Mouse (Mus musculus): ENCODE measurements around the gene Zbtb38. TPM values are rescaled to one million over a fixed set of nuclear protein-coding genes. Genes with fewer than 3 reads are reported as not detected.

The Zbtb38 gene
- total RNA-seq, 2 experiments from 2014 or later = 65.0 to 65.8 TPM

DNA sequence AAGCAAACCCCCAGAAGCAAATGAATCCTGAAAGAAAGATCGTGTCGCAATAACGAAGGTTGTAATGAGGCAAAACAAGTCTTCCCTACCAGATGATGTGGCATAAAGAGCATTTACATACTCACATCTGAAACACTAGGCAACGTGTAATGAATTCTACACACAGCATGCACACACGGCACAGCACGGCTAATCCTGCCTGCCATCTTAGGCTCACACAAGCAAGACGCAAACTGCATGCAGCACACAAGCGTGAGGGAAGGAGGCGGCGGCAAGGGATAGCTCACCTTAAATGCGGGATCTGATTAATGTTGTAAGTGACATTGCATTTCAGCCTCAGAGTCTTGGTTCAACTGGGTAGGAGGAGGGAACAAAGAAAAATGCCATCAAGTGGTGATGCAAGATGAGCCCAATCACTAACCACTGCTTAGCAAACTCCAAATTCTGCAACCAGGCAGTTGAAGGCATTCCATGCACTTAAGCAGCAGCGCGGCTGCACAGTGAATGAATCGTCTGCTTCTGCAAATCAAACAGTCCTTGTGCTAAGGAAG is 20.6 kb downstream of the Zbtb38 start:
- DNase-seq (ENCODE audit: low spot score in 2 of 2) = peak in 1 of 2 experiments; percentile 67

DNA sequence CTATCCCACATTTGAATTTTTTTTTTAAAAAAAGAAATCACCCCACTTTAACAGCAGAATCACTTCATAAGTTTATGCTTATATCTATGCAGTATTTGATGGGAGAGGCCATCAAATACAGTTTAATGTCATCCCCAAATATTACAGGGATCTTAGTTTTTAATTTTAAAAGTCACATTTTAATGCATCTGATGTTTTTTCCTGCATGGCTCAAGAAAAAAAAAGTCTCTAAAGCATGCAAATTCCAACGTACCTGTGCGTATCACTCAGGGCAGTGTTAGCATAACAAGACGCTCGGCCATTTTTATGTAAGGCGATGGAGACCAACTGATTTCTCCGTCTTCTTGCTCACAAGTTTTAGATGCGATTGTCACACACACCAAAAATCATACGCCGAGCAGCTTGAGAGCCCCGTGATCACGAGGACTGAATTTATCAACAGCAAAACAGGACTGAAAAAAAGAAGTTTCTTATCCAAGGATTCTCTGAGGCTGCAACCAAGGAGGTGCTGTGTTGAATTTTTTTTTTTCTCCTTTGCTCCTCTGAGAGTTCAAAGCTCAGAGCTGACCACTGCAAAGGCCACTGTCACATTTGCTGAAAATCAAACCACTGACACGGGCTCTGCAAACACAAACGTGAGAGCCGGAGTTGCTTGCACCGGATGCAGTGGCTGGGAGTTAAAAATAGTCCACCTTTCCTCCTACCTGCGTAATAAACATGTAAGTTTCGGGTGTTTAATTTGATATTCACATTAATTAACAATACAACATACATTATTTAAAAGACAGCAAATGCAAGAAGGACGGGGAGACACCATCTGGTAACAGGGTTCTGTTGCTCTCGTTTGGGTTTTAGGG is 21.4 kb downstream of the Zbtb38 start:
- peak in 1 of 2 experiments; percentile 56 for DNase-seq (ENCODE audit: low spot score in 2 of 2)

DNA sequence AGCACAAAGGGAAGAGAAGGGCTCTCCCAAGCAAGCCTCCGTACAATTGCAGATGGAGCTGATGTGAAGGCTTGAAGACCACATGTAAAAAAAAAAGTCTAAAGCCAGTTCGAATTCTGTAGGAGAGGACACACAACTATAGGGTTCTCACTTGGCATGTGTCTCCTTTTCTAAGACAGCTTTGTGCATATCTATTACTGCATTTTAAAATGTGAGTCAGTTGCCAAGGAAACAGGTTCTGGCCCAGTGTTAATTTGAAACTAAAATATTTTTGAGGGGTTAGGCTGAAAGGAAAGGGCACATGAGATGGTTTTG is 22.4 kb downstream of the Zbtb38 start:
- DNase-seq (ENCODE audit: low spot score in 2 of 2) = no peak

DNA sequence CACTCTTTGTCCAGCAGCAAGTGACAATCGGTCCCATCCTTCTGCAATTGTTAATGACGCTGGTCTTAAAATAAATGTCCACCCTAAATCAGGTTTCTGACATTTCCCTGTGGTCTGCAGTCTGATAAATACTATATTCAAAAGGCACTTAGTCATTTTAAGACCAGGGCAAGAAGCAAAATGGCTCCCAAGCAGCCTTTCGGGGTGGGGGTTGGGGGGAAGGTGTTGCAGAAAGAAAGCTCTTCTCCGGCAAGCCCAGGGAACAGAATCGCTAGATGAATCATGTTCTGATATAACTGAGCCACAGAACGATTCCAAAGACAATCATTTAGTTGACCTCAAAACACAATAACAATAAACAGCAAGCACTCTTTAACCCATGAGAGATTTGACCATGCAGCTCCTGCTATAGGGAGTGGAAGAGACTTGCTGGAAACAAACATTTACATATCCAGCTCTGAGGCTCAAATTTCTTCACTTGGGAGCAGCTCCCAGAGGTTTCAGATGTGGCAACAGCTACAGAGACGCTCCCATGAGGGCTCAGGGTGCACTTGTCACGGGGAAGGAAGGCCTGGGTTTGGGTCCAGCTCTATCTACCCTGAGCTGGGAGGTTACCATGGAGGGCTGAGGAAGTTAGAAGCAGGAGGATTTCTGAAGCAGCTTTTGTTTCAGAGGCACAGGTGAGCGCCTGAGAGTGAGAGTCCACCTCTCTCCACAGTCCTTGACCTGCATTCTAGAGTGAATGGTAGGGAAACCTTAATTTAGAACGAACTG is 22.9 kb downstream of the Zbtb38 start:
- DNase-seq (ENCODE audit: low spot score in 2 of 2) = peak in 1 of 2 experiments; percentile 61

DNA sequence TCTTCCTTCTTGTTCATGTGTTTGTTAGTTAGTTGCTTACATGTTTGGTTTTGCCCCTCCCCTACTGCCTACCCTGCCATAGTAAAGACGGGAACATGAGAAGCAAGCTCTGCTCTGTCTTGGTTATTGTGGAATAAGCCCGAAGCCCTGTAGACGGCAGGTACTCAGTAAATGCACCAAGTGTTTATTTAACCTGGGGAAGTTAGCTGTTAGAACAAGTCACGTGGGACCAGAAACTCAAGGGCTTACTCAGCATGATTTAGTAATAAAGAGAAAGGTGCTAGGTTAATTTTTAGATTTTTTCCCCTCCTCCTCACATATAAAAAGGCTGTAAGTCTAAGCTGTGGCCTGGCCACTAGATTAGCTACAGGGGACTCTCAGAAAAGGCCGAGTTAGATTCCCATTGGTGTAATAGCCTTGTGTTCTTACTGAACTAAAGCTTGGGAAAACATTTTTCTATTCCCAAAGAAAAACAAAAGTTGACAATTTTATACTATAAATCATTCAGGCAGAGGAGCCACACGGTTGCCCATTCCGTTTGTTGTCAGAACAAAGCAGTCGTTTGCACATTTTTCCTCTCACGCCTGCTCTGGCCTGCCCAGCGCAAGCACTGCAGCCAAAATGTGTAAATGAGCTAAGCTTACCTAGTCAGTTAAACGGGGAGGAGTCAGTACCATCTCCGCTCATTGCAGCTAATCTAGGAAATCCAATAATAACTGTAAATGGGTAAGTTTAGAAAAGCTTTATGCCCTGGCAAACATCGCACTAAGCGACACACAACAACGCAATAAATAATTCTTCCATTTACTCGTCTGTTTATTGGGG is 24.1 kb downstream of the Zbtb38 start:
- DNase-seq (ENCODE audit: low spot score in 2 of 2) = no peak

DNA sequence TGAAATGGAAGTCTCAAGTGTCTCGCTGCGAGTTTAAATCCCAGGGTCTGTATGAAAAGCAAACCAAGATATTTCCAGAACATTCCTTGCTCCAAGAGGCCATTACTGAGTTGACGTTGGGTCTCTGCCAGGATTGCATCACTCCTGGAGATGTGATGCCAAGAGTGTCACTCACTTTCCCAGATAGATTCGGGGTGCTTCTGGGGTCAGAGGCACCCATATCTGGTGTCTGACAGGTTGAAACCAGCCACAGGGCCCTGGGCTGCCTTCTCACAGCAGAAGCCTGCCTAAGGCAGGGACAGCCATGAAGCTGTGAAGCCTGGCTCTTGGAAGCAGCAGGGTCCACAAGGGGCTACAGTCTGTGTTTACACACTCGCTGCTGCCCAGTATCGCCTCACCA is 24.9 kb downstream of the Zbtb38 start:
- no peak for DNase-seq (ENCODE audit: low spot score in 2 of 2)

DNA sequence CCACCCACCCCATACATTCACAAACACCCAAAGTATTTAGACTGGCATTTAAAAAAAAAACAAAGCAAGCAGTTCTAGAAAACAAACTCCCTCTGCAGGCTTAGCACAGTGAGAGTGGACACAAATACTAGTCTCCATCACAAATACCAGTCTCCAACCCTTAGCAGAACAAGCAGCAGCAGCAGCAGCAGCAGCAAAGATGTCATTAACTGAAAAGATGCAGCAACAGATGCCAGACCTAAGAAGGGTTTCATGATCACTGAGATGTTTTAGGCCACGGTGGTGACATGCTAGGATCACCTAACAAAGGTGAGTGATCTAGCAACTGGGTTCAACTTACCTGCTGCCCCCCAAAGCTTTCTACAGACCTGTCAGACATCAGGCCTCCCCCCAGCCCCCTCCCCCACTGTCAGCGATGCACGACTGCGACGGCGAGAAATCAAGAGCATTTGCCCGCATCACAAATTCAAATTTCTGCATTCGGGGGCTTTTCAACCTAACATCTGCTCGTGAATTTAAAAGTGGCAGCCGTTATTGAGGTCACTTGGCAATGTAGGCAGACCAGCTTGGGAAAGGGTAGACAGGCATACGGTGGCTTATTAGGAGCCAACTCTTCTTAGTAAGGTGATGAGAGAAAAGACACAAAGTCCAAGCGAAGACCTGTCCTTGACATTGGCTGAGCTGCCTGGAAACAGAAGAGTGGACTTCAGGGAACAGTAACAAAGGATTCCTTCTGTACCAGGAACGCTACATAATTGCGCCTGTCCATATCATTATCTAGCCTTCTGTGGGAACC is 26.1 kb downstream of the Zbtb38 start:
- no peak for DNase-seq (ENCODE audit: low spot score in 2 of 2)

DNA sequence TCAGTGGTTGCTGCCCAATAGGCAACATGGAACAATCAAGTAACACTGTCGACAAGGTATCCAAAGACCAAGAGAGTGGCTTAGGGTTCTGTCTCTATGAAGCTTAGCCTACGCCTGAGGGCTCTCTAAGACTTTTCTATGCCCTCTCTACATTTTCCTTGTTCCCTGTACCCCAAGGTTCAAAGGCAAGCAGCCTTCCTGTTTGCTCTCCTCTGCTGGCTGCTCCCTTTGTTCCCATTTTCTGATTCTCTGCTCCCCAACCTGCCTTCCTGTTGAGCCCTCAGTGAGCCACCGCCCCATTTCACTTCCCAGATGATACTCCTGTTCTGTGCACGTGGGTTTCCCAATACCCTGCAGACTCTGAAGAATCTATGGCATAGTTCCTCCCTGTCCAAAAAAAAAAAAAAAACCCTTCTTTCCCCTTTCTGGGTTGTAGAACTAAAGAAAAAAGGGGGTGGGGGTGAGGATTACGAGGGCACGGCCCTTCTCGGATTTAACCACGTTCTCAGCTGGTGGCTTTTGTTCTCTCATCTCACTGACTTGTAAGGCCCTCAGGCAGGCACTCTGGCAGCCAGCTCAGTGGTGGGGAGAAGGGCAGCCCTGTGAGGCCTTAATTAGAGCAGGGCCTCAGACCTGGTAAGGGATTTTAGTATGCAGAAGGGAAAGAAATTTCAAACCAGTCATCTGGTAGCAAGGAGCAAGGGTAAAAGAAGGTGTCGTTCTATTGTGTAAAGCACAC is 26.9 kb downstream of the Zbtb38 start:
- DNase-seq (ENCODE audit: low spot score in 2 of 2) = no peak

DNA sequence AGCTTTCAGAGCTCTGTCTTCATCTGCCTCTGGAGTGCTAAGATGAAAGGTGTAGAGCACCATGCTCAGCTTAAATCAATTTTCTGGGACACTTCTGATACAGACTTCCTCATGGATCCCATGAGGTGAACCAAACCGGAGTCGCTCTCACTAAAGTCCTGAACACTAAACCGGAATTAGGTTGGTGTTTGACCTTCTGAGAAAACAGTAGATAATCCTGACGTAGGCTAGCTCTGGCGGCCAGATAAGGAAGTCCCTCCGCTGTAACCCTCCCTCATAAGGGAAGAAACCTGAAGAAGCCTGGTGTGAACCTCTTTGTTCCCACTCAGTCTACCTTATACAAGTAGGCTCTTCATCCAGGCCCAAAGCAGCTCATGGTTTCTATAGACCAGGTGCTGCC is 29.0 kb downstream of the Zbtb38 start:
- no peak for DNase-seq (ENCODE audit: low spot score in 2 of 2)

DNA sequence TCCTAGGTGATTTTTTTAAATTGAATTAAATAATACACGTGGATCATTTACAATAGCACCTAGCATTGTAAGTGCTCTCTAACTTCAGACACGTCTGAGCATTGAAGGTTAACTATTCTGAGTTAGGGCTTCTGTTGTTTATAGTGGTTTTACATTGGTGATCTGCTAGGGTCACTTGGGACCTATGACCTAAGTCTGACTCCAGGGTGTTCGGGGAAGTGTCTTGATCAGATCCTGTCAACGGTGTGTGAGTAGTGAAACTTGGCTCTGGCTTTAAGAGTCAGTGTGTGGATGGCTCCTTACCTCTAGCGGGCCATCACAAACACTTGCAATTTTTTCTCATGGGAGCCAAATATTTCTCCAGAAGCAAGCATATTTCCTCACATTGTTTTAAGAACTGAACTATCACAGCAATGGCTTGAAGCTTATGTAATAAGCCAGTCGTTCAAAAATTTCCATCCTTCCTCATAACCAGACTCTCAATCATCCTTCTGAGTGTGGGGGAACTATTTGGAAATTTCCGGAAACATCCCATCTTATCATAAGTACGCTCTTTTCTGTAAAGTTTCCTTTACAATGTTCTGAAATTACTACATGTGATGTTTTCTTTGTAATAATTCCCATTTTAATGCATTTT is 31.4 kb downstream of the Zbtb38 start:
- DNase-seq (ENCODE audit: low spot score in 2 of 2) = no peak

DNA sequence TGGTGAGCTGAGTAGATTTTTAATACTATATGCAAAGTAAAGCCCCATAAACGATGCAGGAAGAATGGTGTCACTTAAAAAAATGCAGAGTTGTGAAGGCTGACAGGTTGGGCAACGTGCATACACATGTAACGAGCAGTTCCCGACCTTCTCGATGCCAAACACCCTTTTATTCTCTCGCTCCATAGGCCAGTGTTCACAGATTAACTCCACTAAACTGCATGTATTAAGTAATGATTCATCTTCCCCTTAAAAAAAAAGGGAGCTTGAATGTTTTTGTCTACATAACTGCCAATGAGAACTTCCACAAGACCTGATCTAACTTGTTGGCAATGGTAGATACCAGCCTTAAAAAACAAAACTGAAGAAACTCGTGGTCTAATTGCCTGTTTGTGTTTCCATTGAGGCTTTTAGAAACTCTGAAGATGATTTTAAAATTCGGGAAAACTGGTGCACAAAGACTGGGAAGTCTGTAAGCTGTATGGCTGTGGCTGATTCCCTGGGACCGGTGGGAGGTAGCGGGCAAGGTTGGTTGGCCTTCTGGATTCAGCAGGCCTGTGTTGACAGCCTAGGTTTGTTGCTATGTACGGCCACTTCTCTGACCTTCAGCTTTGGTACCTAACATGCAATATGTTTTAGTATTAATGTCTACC is 32.0 kb downstream of the Zbtb38 start:
- DNase-seq (ENCODE audit: low spot score in 2 of 2) = no peak

DNA sequence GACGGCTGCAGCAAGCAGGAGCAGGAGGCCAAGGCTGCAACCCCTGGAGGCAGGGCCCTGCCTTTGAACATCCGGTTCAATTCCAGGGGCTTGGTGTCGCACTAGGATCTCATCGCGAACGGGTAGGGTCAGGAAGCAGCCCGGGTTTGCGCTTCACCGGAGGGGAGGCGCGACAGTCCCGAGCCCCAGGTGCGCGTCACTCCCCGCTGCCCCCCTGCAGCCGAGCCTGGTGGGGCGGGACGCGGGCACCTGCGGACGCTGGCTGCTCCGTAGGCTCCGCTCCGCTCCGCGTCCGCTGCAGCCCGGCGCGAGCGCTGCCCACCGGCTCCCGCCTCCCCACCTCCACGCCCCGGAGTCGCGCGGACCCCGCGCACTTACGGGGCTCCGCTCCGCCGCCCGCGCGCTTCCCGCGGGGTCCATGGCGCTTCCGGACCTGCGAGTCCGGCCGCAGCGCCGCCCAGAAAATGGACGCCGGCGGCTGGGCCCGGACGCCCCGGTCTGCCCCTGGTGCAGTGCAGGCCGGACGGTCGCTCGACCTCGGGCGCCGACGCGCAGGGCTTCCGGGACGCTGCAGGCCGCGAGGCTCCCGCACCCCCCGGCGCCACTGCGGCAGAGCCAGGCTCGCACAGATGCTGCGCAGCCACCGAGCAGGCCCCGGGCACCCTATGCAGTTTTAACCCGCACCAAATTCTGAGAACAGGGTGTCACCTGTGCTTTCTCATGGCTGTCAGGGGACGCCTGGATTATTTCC is 33.0 kb downstream of the Zbtb38 start:
- DNase-seq (ENCODE audit: low spot score in 2 of 2) = peak in 1 of 2 experiments; percentile 58

DNA sequence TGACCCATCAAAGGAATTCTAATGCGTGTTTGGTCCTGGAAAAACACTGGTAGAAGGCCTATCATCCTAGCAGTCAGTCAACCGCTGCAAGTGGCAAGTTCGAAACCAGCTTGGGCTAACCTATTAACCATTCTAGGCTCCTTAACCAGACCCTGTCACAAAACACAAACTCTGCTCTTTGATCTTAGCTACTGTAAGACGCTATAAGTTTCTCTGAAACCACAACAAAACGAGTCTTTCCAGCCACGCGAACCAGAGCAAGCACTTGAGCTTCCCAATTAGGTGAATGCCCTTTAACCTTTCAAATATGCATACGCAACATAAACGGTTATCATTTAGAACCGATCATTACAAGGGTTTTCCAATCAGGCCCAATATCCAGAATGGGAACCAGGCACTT is 33.7 kb downstream of the Zbtb38 start:
- DNase-seq (ENCODE audit: low spot score in 2 of 2) = no peak

DNA sequence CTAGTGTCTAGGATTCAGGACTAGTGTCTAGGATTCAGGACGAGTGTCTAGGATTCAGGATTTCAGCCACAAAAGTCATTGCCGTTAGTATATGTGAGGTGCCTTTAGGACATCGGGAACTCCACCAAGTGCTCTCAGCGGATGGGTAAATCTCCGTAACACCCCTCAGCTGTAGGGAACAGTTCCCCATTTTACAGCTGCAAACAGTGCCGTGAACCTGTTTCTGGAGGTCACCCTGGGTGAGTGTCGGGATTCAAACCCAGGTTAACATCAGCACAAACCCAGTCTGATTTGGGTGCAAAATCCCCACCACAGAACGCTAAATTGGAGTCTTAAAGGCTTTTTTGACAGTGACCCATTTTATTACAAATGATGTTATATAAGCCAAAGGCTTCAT is 34.2 kb downstream of the Zbtb38 start:
- no peak for DNase-seq (ENCODE audit: low spot score in 2 of 2)

DNA sequence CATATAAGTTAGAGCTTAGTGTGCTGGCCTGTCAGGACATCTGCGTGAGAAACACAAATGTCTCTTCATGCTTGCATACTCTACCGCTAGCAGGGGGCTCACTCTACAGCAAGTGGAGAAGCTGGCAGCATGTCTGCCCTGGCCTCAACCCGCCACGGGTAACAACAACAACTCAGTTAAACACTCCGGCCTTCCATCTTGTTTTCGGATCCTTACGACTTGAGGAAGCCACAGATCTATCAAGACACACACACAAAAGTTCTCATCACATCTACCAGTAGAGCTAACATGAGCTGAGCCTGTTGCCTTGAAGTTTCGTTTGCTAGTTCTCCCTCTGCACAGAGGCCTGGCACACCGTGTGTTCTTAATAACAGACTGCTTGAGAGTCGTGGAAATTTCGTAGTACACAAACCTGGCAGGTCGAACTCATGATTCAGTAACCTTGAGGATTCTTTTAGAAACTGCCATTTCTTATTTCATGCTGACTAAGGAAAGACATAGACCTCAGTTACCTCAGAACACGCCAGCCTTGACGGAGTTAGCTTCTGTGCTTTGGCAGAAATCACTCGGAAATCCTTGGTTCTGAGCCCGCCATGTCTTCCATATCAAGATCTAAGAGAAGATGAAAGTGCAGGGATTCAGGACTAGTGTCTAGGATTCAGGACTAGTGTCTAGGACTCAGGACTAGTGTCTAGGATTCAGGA is 34.8 kb downstream of the Zbtb38 start:
- no peak for DNase-seq (ENCODE audit: low spot score in 2 of 2)

DNA sequence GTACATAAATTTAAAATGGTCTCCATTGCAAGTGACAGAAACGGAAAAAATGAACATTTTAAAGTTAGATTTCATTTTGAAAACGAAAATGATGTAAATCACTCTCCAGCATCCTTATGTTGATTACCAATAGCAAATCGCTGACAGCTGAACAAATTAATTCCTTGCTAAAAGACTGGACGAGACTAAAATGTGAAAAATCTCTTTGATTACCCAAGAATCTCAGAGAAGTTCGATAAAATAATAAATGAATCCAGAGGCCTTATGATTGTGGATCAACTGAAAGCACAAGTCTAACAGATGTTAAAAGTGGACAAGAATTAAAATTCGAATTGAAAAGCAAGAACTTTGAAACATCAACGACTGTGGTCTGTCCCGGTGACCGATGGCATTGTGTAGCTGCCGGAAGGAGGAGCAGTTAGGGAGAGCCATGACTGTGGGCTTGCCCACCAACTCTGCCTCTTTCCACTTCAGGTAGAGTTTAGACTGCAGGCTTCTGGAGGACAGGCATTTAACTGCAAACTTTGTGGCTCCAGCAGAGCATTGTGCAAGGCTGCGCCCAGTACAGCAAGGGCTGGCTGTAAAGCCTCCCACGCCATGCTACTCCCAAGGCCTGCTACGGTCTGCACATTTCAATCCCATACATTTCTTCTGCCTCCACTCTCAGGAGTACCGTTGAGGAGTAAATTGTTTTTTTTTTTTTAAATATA is 35.7 kb downstream of the Zbtb38 start:
- DNase-seq (ENCODE audit: low spot score in 2 of 2) = no peak

DNA sequence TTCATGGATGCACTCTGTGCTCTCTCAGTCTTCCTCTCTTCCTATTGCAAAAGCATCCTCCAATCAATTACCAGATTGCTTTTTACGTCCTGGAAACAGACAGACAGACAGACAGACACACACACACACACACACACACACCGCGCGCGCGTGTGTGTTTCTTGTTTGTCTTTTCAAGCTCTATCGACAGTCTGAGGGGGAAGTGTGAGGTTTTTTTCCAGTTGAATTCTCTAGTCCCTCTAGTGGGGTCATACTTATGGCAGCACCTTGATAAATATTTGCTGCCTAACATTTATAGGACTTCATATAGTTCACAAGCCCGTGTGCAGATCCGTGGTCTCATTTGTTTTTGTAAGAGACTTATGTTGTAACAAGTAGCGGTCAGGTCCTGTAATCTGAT is 36.5 kb downstream of the Zbtb38 start:
- DNase-seq (ENCODE audit: low spot score in 2 of 2) = no peak
